Mouse (Mus musculus) kidney, embryonic 16.5 days (tissue): ENCODE measurements around the gene Maml3. TPM values are rescaled to one million over a fixed set of nuclear protein-coding genes. Genes with fewer than 3 reads are reported as not detected.
A peak's percentile ranks its signal among the peaks of the same experiment; 100 is the strongest.

Source experiments
- ATAC-seq: fragments of 200-750 bp; cut with Nextera tagmentation; 2 replicates; pipeline ENCODE4 v1.8.0; 2017; ENCODE audit warnings: moderate TSS enrichment; ENCODE audit not compliant: low FRiP score, low TSS enrichment
- H3K27ac ChIP-seq: fragments of 300-500 bp; sonication (generic); 2 replicates; pipeline ENCODE4 v1.5.1; 2014; ENCODE audit warnings: low read length
- H3K27me3 ChIP-seq: fragments of 300-500 bp; sonication (generic); 2 replicates; pipeline ENCODE4 v1.6.1; 2014; ENCODE audit warnings: low read length, control low read depth, mixed read lengths; ENCODE audit not compliant: insufficient read depth
- H3K36me3 ChIP-seq: fragments of 300-500 bp; sonication (generic); 2 replicates; pipeline ENCODE4 v1.6.1; 2014; ENCODE audit warnings: low read length, control low read depth, mixed read lengths; ENCODE audit not compliant: insufficient read depth
- H3K4me1 ChIP-seq: fragments of 300-500 bp; sonication (generic); 2 replicates; pipeline ENCODE4 v1.6.1; 2014; ENCODE audit warnings: low read length, control low read depth, mixed read lengths; ENCODE audit not compliant: insufficient read depth
- H3K4me2 ChIP-seq: fragments of 300-500 bp; sonication (generic); replicated peaks from 2 replicates; pipeline ENCODE4 v1.6.1; 2014; ENCODE audit warnings: low read depth, low read length
- H3K4me3 ChIP-seq: fragments of 300-500 bp; sonication (generic); 2 replicates; pipeline ENCODE4 v1.5.1; 2014; ENCODE audit warnings: mild to moderate bottlenecking, low read length
- H3K9ac ChIP-seq: fragments of 300-500 bp; sonication (generic); replicated peaks from 2 replicates; pipeline ENCODE4 v1.6.1; 2014; ENCODE audit warnings: low read length
- H3K9me3 ChIP-seq: fragments of 300-500 bp; sonication (generic); 2 replicates; pipeline ENCODE4 v1.6.1; 2016; ENCODE audit warnings: low read length, control low read depth
- WGBS: fragments of 180-500 bp; shearing (Covaris S2); extraction: QIAGEN DNeasy Blood & Tissue Kit; methylation state at CpG from one replicate; pipeline ENCODE4 v1.1.7; 2014; 5-methylcytosine and 5-hydroxymethylcytosine counted together
- polyA plus RNA-seq: library from polyadenylated mRNA; unstranded; fragments of >200 nt; fragmentation: Nextera tagmentation; extraction: Ambion mirVana; gene quantifications from 2 replicates; pipeline ENCODE4 v1.2.1, GENCODE M21; 2015

The Maml3 gene
- polyA plus RNA-seq: 6.7 and 8.1 TPM in 2 replicates

DNA sequence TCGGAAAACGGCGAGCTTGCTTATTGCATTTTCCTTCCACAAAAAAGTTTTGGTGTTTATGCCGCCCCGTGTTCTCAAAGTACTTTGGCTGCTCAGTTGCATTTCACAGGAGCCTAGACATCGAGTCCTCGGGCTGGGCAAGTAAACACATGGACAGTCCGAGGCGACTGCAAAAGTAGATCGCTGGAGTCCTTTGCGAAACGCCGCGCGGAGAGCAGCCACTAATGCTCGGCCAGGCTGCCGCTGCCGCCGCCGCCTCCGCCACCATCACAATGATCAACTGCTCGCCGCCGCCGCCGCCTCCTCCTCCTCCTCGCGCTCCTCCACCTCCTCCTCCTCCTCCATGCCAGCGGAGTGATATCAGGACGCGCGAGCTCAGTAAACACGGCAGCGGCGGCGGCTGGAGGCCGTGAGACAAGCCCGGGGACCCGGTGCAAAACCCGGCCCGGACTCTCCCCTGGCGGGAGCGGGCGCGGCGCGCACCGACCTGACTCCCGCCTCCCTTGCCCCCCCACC is at the start of gene Maml3:
Gene Maml3 (minus strand): TSS at position 441 of the 516 bp plus-strand sequence.
- peak within 1 kb of the TSS; percentile 70 for H3K4me2 ChIP-seq
- H3K4me3 ChIP-seq: peak within 1 kb of the TSS; percentile 89
- peak; percentile 33; the same call in 1 of the 2 replicates for ATAC-seq
- under 1% methylated on average over 47 of the region's 49 CpGs for WGBS
- H3K9ac ChIP-seq: peak within 1 kb of the TSS; percentile 95
- H3K27ac ChIP-seq: peak within 1 kb of the TSS; percentile 99
- H3K4me1 ChIP-seq: peaks cover 12% of the 10 kb centered on the region; the same call in 1 of the 2 replicates
- H3K27me3 ChIP-seq: no peaks in the 10 kb centered on the region
- no peaks in the 10 kb centered on the region for H3K9me3 ChIP-seq
- H3K36me3 ChIP-seq: no peaks in the 10 kb centered on the region

DNA sequence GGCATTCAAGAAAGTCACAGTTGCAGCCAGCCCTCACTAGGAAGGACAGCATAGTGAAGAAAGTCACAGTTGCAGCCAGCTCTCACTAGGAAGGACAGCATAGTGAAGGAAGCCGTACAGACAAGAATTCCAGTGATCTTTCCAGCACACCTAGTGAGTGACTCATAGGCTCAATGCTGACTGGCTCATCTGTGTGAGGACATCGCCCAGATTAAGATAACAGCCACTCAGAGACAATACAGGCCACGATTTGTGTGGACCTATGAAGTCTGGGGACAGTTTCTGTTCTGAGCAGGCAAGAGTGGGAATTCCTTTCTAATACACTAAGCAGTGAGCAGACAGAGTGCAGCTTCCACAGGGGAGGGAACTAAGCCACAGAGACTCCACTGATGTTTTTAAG is 46.3 kb upstream of the Maml3 start:
- H3K9ac ChIP-seq: no peak overlapping the region
- no peak overlapping the region for H3K27ac ChIP-seq
- H3K36me3 ChIP-seq: no peaks in the 10 kb centered on the region
- H3K4me1 ChIP-seq: no peaks in the 10 kb centered on the region
- ATAC-seq: no peak
- H3K27me3 ChIP-seq: no peaks in the 10 kb centered on the region
- 62% methylated on average over 3 of the region's 3 CpGs for WGBS
- H3K4me3 ChIP-seq: no peak overlapping the region
- H3K9me3 ChIP-seq: no peaks in the 10 kb centered on the region; the same call in 1 of the 2 replicates
- no peak overlapping the region for H3K4me2 ChIP-seq

DNA sequence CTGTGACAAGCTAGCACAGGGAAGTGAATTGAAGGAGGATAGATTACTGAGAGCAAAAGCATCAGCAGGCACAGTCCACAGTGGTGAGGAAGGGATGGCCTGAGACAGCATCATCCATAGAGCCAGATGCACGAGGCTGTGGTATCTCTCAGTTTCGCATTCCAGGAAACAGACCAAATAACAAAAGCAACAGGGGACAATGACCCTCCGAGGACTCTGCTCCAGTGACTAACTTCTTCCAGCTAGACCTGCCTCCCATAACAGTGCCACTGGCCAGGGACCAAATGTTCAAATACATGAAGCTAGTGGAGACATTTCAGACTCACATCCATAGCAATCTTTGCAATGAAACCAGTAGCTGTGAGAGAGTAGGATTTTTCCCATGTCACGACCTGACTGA is 43.4 kb upstream of the Maml3 start:
- no peak for ATAC-seq
- Histone ChIP-seq H3K4me3 (no peak overlapping the region), H3K27ac (no peak overlapping the region), H3K4me2 (no peak overlapping the region), H3K36me3 (no peaks in the 10 kb centered on the region), H3K4me1 (no peaks in the 10 kb centered on the region), H3K9me3 (no peaks in the 10 kb centered on the region; the same call in 1 of the 2 replicates), H3K27me3 (no peaks in the 10 kb centered on the region), H3K9ac (no peak overlapping the region)
- WGBS: 53% methylated on average over 4 of the region's 4 CpGs

DNA sequence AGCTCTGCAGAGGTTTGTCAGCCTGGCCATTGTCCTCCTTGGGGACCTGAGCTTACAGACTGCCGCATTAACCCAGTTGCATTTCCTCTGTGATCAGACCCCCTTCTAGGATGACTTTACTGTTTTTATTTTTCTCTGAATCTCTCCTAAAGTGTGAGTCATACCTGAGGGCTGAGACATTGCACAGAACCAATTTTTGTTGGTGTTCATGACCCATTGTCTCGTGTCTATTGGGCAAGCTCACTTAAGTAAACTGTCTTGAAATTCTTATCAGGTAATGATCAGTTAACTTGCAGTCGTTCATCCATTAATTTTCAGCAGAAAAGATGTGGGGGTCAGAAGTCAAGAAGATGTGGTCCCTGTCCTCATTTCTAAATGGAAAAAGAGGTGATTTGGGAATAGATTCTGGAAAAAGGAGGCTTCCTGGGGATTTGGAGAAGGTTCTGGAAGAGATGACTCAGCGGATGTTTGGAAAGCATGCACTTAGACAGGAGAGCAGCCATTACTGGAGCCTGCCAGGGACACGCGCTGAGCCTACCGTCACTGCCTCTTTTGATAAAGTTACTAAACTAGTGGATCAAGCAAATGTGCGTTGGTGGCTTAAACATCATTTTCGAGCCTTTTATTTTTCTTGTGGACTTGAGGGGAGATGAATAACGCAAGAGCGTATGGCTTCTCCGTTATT is 40.0 kb upstream of the Maml3 start:
- Histone ChIP-seq H3K4me2 (no peak overlapping the region), H3K27me3 (no peaks in the 10 kb centered on the region), H3K27ac (no peak overlapping the region), H3K36me3 (no peaks in the 10 kb centered on the region), H3K4me3 (no peak overlapping the region), H3K4me1 (no peaks in the 10 kb centered on the region), H3K9ac (no peak overlapping the region), H3K9me3 (no peaks in the 10 kb centered on the region; the same call in 1 of the 2 replicates)
- ATAC-seq: no peak
- WGBS: 84% methylated on average over 12 of the region's 12 CpGs

DNA sequence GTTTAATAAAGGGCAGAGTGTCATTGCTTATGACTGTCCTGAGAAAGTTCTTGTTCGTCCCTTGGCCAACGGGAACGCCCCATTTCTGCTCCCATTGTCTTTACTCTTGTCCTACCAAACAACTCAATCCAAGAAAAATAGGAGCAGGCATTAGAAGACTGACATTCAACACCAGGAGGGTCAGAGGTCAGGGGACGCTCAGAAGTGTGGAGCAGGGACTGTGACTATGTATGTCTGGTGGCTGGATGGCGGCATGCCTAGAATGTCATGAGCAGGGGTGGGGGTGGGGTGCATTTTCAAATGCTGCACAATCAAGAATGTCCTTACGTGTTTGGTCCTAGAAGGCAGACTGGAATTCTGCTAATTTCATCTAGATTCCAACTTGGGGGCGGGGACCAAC is 38.1 kb upstream of the Maml3 start:
- Histone ChIP-seq H3K9me3 (no peaks in the 10 kb centered on the region; the same call in 1 of the 2 replicates), H3K4me3 (no peak overlapping the region), H3K9ac (no peak overlapping the region), H3K4me1 (no peaks in the 10 kb centered on the region), H3K36me3 (no peaks in the 10 kb centered on the region), H3K27me3 (no peaks in the 10 kb centered on the region), H3K4me2 (no peak overlapping the region), H3K27ac (no peak overlapping the region)
- 70% methylated on average over 7 of the region's 7 CpGs for WGBS
- ATAC-seq: no peak

DNA sequence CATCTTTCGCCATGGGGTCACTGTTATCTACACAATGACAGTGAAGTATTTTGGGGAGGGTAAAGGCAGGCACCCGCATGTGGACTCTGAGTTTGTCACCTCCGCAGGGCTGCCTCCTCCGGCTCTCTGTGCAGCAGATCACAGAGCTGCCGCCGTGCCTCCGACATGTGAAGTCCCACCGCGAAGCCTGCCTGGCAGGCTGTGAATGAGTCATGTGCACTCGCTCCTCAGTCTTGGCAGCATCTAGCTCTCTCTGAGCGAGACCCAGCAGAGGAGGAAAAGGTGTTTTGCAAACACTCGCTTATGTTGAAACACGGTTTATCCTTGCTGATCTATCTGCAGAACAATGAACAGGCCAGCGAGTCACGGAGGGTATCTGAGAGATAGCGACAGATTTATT is 35.3 kb upstream of the Maml3 start:
- H3K9me3 ChIP-seq: no peaks in the 10 kb centered on the region; the same call in 1 of the 2 replicates
- H3K27ac ChIP-seq: no peak overlapping the region
- H3K36me3 ChIP-seq: no peaks in the 10 kb centered on the region
- no peak overlapping the region for H3K4me2 ChIP-seq
- H3K27me3 ChIP-seq: no peaks in the 10 kb centered on the region
- no peak overlapping the region for H3K4me3 ChIP-seq
- H3K4me1 ChIP-seq: no peaks in the 10 kb centered on the region
- H3K9ac ChIP-seq: no peak overlapping the region
- ATAC-seq: no peak
- 57% methylated on average over 16 of the region's 16 CpGs for WGBS

DNA sequence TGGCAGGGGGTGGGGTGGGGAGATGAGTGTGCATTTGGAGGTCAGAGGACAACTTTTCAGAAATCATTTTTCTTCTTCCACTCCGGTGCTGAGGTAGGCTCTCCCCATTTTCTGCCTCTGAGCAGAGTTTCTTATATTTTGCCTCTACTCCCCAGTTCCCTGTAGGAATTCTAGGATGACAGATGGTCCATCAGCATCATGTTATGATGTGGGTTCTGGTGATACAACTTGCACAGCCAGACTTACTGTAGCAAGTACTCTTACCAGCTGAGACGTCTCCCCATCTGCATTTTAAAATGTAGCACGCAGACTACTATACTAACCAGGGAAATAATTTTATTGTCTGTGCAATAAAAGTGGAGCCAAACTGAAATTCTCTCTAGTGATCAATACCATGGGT is 20.5 kb upstream of the Maml3 start:
- no peaks in the 10 kb centered on the region for H3K27me3 ChIP-seq
- no peak overlapping the region for H3K4me3 ChIP-seq
- no peaks in the 10 kb centered on the region for H3K4me1 ChIP-seq
- H3K4me2 ChIP-seq: no peak overlapping the region
- no peaks in the 10 kb centered on the region for H3K36me3 ChIP-seq
- no peak overlapping the region for H3K9ac ChIP-seq
- WGBS: 89% methylated on average over 3 of the region's 3 CpGs
- no peak for ATAC-seq
- no peak overlapping the region for H3K27ac ChIP-seq
- H3K9me3 ChIP-seq: no peaks in the 10 kb centered on the region

DNA sequence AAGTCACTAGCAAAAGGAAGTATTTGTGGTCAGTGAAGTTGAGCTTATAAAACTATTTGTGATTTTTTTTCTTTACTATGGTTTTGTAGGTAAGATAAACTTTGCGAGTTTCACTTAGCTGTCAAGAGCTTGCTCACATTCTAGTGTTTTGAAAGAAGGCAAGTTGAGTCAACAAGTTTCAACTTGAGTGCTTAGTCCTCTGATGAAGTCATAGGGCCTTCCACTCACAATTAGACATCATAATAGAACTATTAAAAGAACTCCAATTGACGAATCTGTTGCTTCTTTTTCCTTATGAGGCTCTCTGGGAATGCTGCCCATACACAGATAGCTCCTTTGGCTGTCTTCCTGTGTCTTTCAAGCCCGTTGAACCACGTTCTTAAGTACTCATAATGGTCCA is 16.0 kb upstream of the Maml3 start:
- Histone ChIP-seq H3K4me1 (no peaks in the 10 kb centered on the region), H3K9ac (no peak overlapping the region), H3K4me3 (no peak overlapping the region), H3K9me3 (no peaks in the 10 kb centered on the region), H3K36me3 (no peaks in the 10 kb centered on the region), H3K27ac (no peak overlapping the region), H3K4me2 (no peak overlapping the region), H3K27me3 (no peaks in the 10 kb centered on the region)
- 73% methylated on average over 4 of the region's 4 CpGs for WGBS
- ATAC-seq: no peak

DNA sequence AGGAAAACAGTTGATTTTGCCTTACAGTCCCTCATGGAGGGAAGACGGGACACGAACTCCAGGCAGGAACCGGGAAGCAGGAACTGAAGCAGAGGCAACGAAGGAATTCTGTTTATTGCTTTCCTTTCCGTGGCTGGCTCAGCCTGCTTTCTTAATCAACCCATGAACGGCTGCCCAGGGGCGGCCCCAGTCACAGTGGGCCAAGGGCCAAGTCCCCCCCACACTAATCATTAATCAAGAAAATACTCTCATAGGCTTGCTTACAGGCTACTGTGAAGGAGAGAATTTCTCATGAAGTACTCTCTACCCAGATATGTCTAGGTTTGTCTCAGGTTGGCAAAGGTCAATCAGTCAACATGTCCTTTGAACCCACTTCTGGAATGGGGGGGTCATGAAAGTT is 14.3 kb upstream of the Maml3 start:
- no peak for ATAC-seq
- H3K4me2 ChIP-seq: no peak overlapping the region
- no peaks in the 10 kb centered on the region for H3K27me3 ChIP-seq
- peaks cover 7% of the 10 kb centered on the region; the same call in 1 of the 2 replicates for H3K4me1 ChIP-seq
- no peaks in the 10 kb centered on the region for H3K9me3 ChIP-seq
- H3K9ac ChIP-seq: no peak overlapping the region
- H3K36me3 ChIP-seq: no peaks in the 10 kb centered on the region
- H3K27ac ChIP-seq: no peak overlapping the region
- H3K4me3 ChIP-seq: no peak overlapping the region
- 74% methylated on average over 7 of the region's 7 CpGs for WGBS

DNA sequence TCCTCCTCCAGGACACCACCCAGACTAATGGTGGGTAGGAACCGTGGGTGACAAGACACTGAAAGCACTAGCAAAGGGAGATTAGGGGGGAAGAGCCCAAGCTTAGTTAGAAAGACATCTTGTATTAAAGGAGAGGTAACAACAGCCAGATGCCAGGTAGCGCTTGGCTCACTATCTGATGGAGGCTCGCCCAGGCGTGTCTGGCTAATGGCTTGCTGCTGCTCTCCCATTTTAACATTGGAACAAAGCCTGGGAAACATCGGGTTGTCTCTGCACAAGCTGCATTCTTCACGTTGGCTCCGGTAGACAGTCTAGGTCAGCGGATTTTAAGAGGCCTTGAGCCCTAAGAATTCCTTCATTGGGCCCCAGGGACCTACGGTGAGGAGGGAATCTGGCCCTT is 10.5 kb upstream of the Maml3 start:
- H3K36me3 ChIP-seq: no peaks in the 10 kb centered on the region
- peaks cover 7% of the 10 kb centered on the region; the same call in 1 of the 2 replicates for H3K4me1 ChIP-seq
- no peak overlapping the region for H3K4me2 ChIP-seq
- no peak overlapping the region for H3K27ac ChIP-seq
- H3K4me3 ChIP-seq: no peak overlapping the region
- no peak for ATAC-seq
- H3K27me3 ChIP-seq: no peaks in the 10 kb centered on the region
- 67% methylated on average over 9 of the region's 9 CpGs for WGBS
- no peaks in the 10 kb centered on the region for H3K9me3 ChIP-seq
- H3K9ac ChIP-seq: no peak overlapping the region
